Mouse (Mus musculus) G1E (cell line): ENCODE data around the gene Napepld. TPM values are rescaled to one million over a fixed set of nuclear protein-coding genes. Genes with fewer than 3 reads are reported as not detected.
"Not testable (repeated sequence)": the region's sequence is repeated elsewhere in the genome, so short reads cannot be mapped to it uniquely, and the experiment has no call there.

Source experiments
- ATAC-seq: 2 replicates; pipeline ENCODE4 v1.8.0; 2016; ENCODE audit warnings: mild to moderate bottlenecking; ENCODE audit not compliant: insufficient number of reproducible peaks, poor library complexity, low FRiP score, severe bottlenecking; ENCODE audit errors: extremely low read depth
- DNase-seq: peaks from one replicate; pipeline ENCODE4 v3.0.0; 2012; ENCODE audit warnings: low spot score
- H3K27me3 ChIP-seq: 2 replicates; pipeline ENCODE4 v1.6.1; 2012; ENCODE audit warnings: mild to moderate bottlenecking, low read length, inconsistent platforms; ENCODE audit not compliant: insufficient read depth
- H3K36me3 ChIP-seq: replicated peaks from 2 replicates; pipeline ENCODE3; 2012; ENCODE audit warnings: mild to moderate bottlenecking, inconsistent platforms
- H3K4me1 ChIP-seq: 2 replicates; pipeline ENCODE4 v1.6.1; 2012; ENCODE audit warnings: low read depth, low read length, inconsistent platforms, mixed read lengths; ENCODE audit not compliant: insufficient read depth
- H3K4me3 ChIP-seq: 2 replicates; pipeline ENCODE4 v1.5.1; 2012; ENCODE audit warnings: low read depth, mild to moderate bottlenecking, inconsistent platforms, low read length, moderate library complexity, mixed read lengths
- H3K9me3 ChIP-seq: replicated peaks from 2 replicates; pipeline ENCODE4 v1.6.1; 2012; ENCODE audit warnings: inconsistent platforms
- CTCF ChIP-seq: IDR thresholded peaks from 2 replicates; pipeline ENCODE4 v1.5.1; 2012; ENCODE audit warnings: low read depth, low read length, inconsistent platforms, mixed read lengths
- GATA1 ChIP-seq: IDR thresholded peaks from 2 replicates; pipeline ENCODE4 v1.6.1; 2012; ENCODE audit warnings: borderline replicate concordance, low read length, inconsistent platforms, mixed read lengths
- GATA2 ChIP-seq: IDR thresholded peaks from 2 replicates; pipeline ENCODE4 v1.6.1; 2012; ENCODE audit warnings: low read depth, low read length, inconsistent platforms, borderline replicate concordance
- POLR2AphosphoS5 ChIP-seq: IDR thresholded peaks from 2 replicates; pipeline ENCODE4 v1.6.1; 2012; ENCODE audit warnings: low read depth, low read length, inconsistent platforms; ENCODE audit not compliant: insufficient replicate concordance
- TAL1 ChIP-seq: conservative IDR thresholded peaks from 2 replicates; pipeline ENCODE4 v1.6.1; 2012; ENCODE audit warnings: low read depth, low read length, inconsistent platforms, mixed read lengths
- polyA plus RNA-seq: library from polyadenylated mRNA; stranded (reverse); fragments of >175 nt; gene quantifications from 2 replicates; pipeline ENCODE4 v1.2.3, GENCODE M21; 2012
- total RNA-seq, 2 experiments: library from RNA; stranded (forward) in 1 of 2; stranded (reverse) in 1 of 2; fragments of 200-1000 nt in 1 of 2; fragments of >200 nt in 1 of 2; fragmentation: Nextera tagmentation in 1 of 2; gene quantifications; 2 replicates each; pipeline ENCODE4 v1.2.3; 2014 to 2017

Napepld gene
- total and polyA plus RNA-seq, 3 experiments, result 1.4 to 16.1 (median 3.6) TPM

DNA sequence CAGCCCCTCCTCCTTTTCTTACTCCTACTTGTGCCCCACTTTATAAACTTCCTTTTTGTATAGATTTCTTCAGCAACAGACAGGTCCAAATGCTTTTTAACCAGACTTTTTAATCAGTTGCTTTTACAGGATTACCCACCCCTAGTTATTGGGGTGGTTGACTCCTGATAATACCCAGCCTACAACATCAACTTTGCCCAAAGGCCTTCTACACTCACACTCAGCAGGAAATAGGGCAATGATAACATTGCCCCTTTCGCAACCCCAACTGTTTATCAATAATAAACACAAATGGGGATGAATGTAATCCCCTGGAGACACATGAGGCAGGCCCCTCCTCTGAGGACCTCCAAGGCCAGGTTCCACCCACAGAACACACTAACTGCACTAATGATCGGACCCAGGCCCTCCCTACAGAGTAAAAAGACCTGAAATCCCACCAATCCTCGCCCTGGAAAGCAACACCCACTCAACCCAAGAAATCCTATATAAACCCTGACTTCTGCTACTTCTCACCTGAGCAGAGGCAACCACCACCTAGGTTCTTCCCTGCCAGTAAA, 84.7 kb downstream of the Napepld start:
- no peak overlapping the region for H3K4me3 ChIP-seq
- H3K4me1 ChIP-seq, result no peaks in the 10 kb centered on the region; the same call in 1 of the 2 replicates
- DNase-seq (no peak), ATAC-seq (no peak)
- H3K36me3 ChIP-seq, result no peaks in the 10 kb centered on the region
- no peak for TF ChIP-seq TAL1
- TF ChIP-seq GATA2, result no peak
- TF ChIP-seq GATA1, result no peak
- no peak for TF ChIP-seq CTCF
- TF ChIP-seq POLR2AphosphoS5, result no peak
- peaks cover 3% of the 10 kb centered on the region; the same call in 1 of the 2 replicates for H3K27me3 ChIP-seq
- H3K9me3 ChIP-seq, result no peaks in the 10 kb centered on the region

DNA sequence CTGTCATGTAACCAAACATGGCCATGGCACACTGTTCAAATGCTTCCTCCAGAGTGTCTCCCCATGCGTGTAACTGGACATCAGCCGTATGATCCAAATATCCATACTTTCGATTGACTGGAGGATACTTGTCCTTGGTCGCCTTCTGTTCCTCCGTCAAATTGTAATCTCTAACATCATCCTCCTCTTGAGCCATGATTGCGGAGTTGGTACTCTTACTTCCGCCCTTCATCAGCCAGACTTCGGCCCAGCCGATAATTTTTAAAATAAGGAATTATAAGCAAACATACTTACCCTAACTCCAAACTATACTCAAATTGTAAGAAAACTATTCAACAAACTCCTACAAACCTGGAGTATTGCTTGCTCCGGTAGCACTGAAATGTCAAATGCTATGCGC, 86.9 kb downstream of the Napepld start:
- not testable (repeated sequence) for H3K36me3 ChIP-seq, H3K4me1 ChIP-seq, H3K9me3 ChIP-seq, H3K4me3 ChIP-seq, DNase-seq, ATAC-seq, H3K27me3 ChIP-seq

Other genes starting within 250 kb of the Napepld start
- gene Lrrc17, start 157.8 kb downstream of the Napepld start, total RNA-seq (2014; fragmentation: Nextera tagmentation), result not detected in 2 replicates
- gene Lrrc17, start 157.8 kb downstream of the Napepld start, total RNA-seq (2017), result 0.16 and 0.35 TPM in 2 replicates
- not detected in 2 replicates for gene Lrrc17, start 157.8 kb downstream of the Napepld start, polyA plus RNA-seq
- not detected in 2 replicates for gene Fbxl13, start 55.8 kb downstream of the Napepld start, total RNA-seq (2014; fragmentation: Nextera tagmentation)
- 0.11 TPM in 1 of 2 replicates, not detected in the other for gene Fbxl13, start 55.8 kb downstream of the Napepld start, total RNA-seq (2017)
- not detected in 2 replicates for gene Fbxl13, start 55.8 kb downstream of the Napepld start, polyA plus RNA-seq
- 32.5 and 51.2 TPM in 2 replicates for gene Armc10, start 55.6 kb downstream of the Napepld start, total RNA-seq (2014; fragmentation: Nextera tagmentation)
- 54.9 and 61.5 TPM in 2 replicates for gene Armc10, start 55.6 kb downstream of the Napepld start, total RNA-seq (2017)
- 34.1 and 42.2 TPM in 2 replicates for gene Armc10, start 55.6 kb downstream of the Napepld start, polyA plus RNA-seq
- 52.6 and 60.8 TPM in 2 replicates for gene Pmpcb, start 35.7 kb upstream of the Napepld start, total RNA-seq (2014; fragmentation: Nextera tagmentation)
- gene Pmpcb, start 35.7 kb upstream of the Napepld start, total RNA-seq (2017), result 104 and 113 TPM in 2 replicates
- gene Pmpcb, start 35.7 kb upstream of the Napepld start, polyA plus RNA-seq, result 35.6 and 41.6 TPM in 2 replicates
- gene Dnajc2, start 83.9 kb upstream of the Napepld start, total RNA-seq (2014; fragmentation: Nextera tagmentation), result 140 and 150 TPM in 2 replicates
- gene Dnajc2, start 83.9 kb upstream of the Napepld start, total RNA-seq (2017), result 139 and 150 TPM in 2 replicates
- gene Dnajc2, start 83.9 kb upstream of the Napepld start, polyA plus RNA-seq, result 83.4 and 111 TPM in 2 replicates
- gene Psmc2, start 83.9 kb upstream of the Napepld start, total RNA-seq (2014; fragmentation: Nextera tagmentation), result 184 and 196 TPM in 2 replicates
- gene Psmc2, start 83.9 kb upstream of the Napepld start, total RNA-seq (2017), result 97.3 and 112 TPM in 2 replicates
- gene Psmc2, start 83.9 kb upstream of the Napepld start, polyA plus RNA-seq, result 8.4 and 14.3 TPM in 2 replicates
- gene Slc26a5, start 164.2 kb upstream of the Napepld start, total RNA-seq (2014; fragmentation: Nextera tagmentation), result not detected in 2 replicates
- gene Slc26a5, start 164.2 kb upstream of the Napepld start, total RNA-seq (2017), result 0.06 TPM in 1 of 2 replicates, not detected in the other
- gene Slc26a5, start 164.2 kb upstream of the Napepld start, polyA plus RNA-seq, result not detected in 2 replicates